Mouse (Mus musculus): Measurements from ENCODE around the gene Tom1l2.

GRCm38 (mm10) chr11:60208712-60209111, 144.0 kb downstream of the Tom1l2 start:
- TF ChIP-seq CTCF (IDR thresholded peaks at IDR 0.05; ENCODE audit: low read depth, low read length) (no peak), POLR2A (IDR thresholded peaks at IDR 0.05; ENCODE audit: extremely low read depth, insufficient read depth, low read length) (no peak)
